Mouse (Mus musculus): ENCODE data around the gene Vmn1r93. TPM values are rescaled to one million over a fixed set of nuclear protein-coding genes. Genes with fewer than 3 reads are reported as not detected.
"Not testable (repeated sequence)": the region's sequence is repeated elsewhere in the genome, so short reads cannot be mapped to it uniquely, and the experiment has no call there.

Vmn1r93 gene
- not detected in 2 replicates for polyA plus RNA-seq (2014; fragmentation: Nextera tagmentation; extraction: Ambion mirVana)

- not testable (repeated sequence) for H3K9ac ChIP-seq (ENCODE audit: low read length); H3K9me3 ChIP-seq (ENCODE audit: control insufficient read depth, low read length); H3K4me1 ChIP-seq (ENCODE audit: control insufficient read depth, insufficient read depth, low read length); H3K27me3 ChIP-seq (ENCODE audit: control insufficient read depth, insufficient read depth, low read length); H3K4me3 ChIP-seq (ENCODE audit: low read depth, low read length); H3K4me2 ChIP-seq (ENCODE audit: low read depth, severe bottlenecking); ATAC-seq (ENCODE audit: insufficient number of reproducible peaks, low FRiP score, low TSS enrichment, low read depth); H3K36me3 ChIP-seq (ENCODE audit: control insufficient read depth, insufficient read depth, low read length); H3K27ac ChIP-seq (replicated peaks; ENCODE audit: low read depth, low read length); DNase-seq (ENCODE audit: low spot score)
- no CpG with 5 or more reads among the region's 5 CpGs for WGBS
Observed at GRCm38 (mm10) chr7:20138988-20139387, at the start of gene Vmn1r93. Gene Vmn1r93 (minus strand): TSS chr7:20139088.

- H3K27me3 ChIP-seq (ENCODE audit: control insufficient read depth, insufficient read depth, low read length); DNase-seq (ENCODE audit: low spot score): not testable (repeated sequence)
- no CpG with 5 or more reads among the region's 3 CpGs for WGBS
Observed at GRCm38 (mm10) chr7:20168277-20168676, 29.4 kb upstream of the Vmn1r93 start, which contains the start of gene Vmn1r94. Gene Vmn1r94 (minus strand): TSS chr7:20168377.

GRCm38 (mm10) chr7:20122479-20122878 lies 16.4 kb downstream of the Vmn1r93 start, which contains the start of gene Gm16442:
Gene Gm16442 (minus strand): TSS chr7:20122579.
- H3K27ac ChIP-seq (replicated peaks; ENCODE audit: low read depth, low read length); H3K4me1 ChIP-seq (ENCODE audit: control insufficient read depth, insufficient read depth, low read length); DNase-seq (ENCODE audit: low spot score); H3K9ac ChIP-seq (ENCODE audit: low read length); H3K9me3 ChIP-seq (ENCODE audit: control insufficient read depth, low read length); H3K4me3 ChIP-seq (ENCODE audit: low read depth, low read length); H3K27me3 ChIP-seq (ENCODE audit: control insufficient read depth, insufficient read depth, low read length); H3K36me3 ChIP-seq (ENCODE audit: control insufficient read depth, insufficient read depth, low read length); ATAC-seq (ENCODE audit: insufficient number of reproducible peaks, low FRiP score, low TSS enrichment, low read depth); H3K4me2 ChIP-seq (ENCODE audit: low read depth, severe bottlenecking): not testable (repeated sequence)
- WGBS, result no CpG with 5 or more reads among the region's 2 CpGs

More at GRCm38 (mm10) chr7:20168277-20168676, 29.4 kb upstream of the Vmn1r93 start, which contains the start of gene Vmn1r94:
- H3K36me3 ChIP-seq (ENCODE audit: control insufficient read depth, insufficient read depth, low read length); H3K4me2 ChIP-seq (ENCODE audit: low read depth, severe bottlenecking); H3K4me1 ChIP-seq (ENCODE audit: control insufficient read depth, insufficient read depth, low read length); H3K9ac ChIP-seq (ENCODE audit: low read length); H3K9me3 ChIP-seq (ENCODE audit: control insufficient read depth, low read length); H3K27ac ChIP-seq (replicated peaks; ENCODE audit: low read depth, low read length); ATAC-seq (ENCODE audit: insufficient number of reproducible peaks, low FRiP score, low TSS enrichment, low read depth); H3K4me3 ChIP-seq (ENCODE audit: low read depth, low read length): not testable (repeated sequence)

GRCm38 (mm10) chr7:20099380-20099779 lies 39.5 kb downstream of the Vmn1r93 start, which contains the start of gene Vmn1r91:
Gene Vmn1r91 (plus strand): TSS chr7:20099680.
- DNase-seq (ENCODE audit: low spot score); H3K36me3 ChIP-seq (ENCODE audit: control insufficient read depth, insufficient read depth, low read length): not testable (repeated sequence)
- 86% methylated on average over 5 of the region's 5 CpGs for WGBS

More at GRCm38 (mm10) chr7:20099380-20099779, 39.5 kb downstream of the Vmn1r93 start, which contains the start of gene Vmn1r91:
- not testable (repeated sequence) for H3K9ac ChIP-seq (ENCODE audit: low read length); ATAC-seq (ENCODE audit: insufficient number of reproducible peaks, low FRiP score, low TSS enrichment, low read depth); H3K27ac ChIP-seq (replicated peaks; ENCODE audit: low read depth, low read length); H3K4me1 ChIP-seq (ENCODE audit: control insufficient read depth, insufficient read depth, low read length); H3K9me3 ChIP-seq (ENCODE audit: control insufficient read depth, low read length); H3K27me3 ChIP-seq (ENCODE audit: control insufficient read depth, insufficient read depth, low read length); H3K4me3 ChIP-seq (ENCODE audit: low read depth, low read length); H3K4me2 ChIP-seq (ENCODE audit: low read depth, severe bottlenecking)

Other genes starting within 250 kb of the Vmn1r93 start
- 3.9 and 4.7 TPM in 2 replicates for gene Pvr, start 217.9 kb downstream of the Vmn1r93 start, polyA plus RNA-seq (2014; fragmentation: Nextera tagmentation; extraction: Ambion mirVana)
- gene Igsf23, start 188.3 kb downstream of the Vmn1r93 start, polyA plus RNA-seq (2014; fragmentation: Nextera tagmentation; extraction: Ambion mirVana), result 0.14 and 0.48 TPM in 2 replicates
- not detected in 2 replicates for gene Ceacam20, start 173.7 kb downstream of the Vmn1r93 start, polyA plus RNA-seq (2014; fragmentation: Nextera tagmentation; extraction: Ambion mirVana)
- 0.08 TPM in 1 of 2 replicates, not detected in the other for gene Nlrp9b, start 147.6 kb downstream of the Vmn1r93 start, polyA plus RNA-seq (2014; fragmentation: Nextera tagmentation; extraction: Ambion mirVana)
- gene Vmn1r91, start 39.4 kb downstream of the Vmn1r93 start, polyA plus RNA-seq (2014; fragmentation: Nextera tagmentation; extraction: Ambion mirVana), result not detected in 2 replicates
- gene Gm16442, start 16.5 kb downstream of the Vmn1r93 start, polyA plus RNA-seq (2014; fragmentation: Nextera tagmentation; extraction: Ambion mirVana), result not detected in 2 replicates
- gene Vmn1r94, start 29.3 kb upstream of the Vmn1r93 start, polyA plus RNA-seq (2014; fragmentation: Nextera tagmentation; extraction: Ambion mirVana), result not detected in 2 replicates
- gene Vmn1r95, start 54.6 kb upstream of the Vmn1r93 start, polyA plus RNA-seq (2014; fragmentation: Nextera tagmentation; extraction: Ambion mirVana), result not detected in 2 replicates
- gene Gm6164, start 66.5 kb upstream of the Vmn1r93 start, polyA plus RNA-seq (2014; fragmentation: Nextera tagmentation; extraction: Ambion mirVana), result not detected in 2 replicates
- gene Gm4498, start 94.7 kb upstream of the Vmn1r93 start, polyA plus RNA-seq (2014; fragmentation: Nextera tagmentation; extraction: Ambion mirVana), result not detected in 2 replicates
- gene Gm5890, start 123.7 kb upstream of the Vmn1r93 start, polyA plus RNA-seq (2014; fragmentation: Nextera tagmentation; extraction: Ambion mirVana), result not detected in 2 replicates
- not detected in 2 replicates for gene Gm4133, start 195.0 kb upstream of the Vmn1r93 start, polyA plus RNA-seq (2014; fragmentation: Nextera tagmentation; extraction: Ambion mirVana)
- gene Gm5728, start 236.3 kb upstream of the Vmn1r93 start, polyA plus RNA-seq (2014; fragmentation: Nextera tagmentation; extraction: Ambion mirVana), result not detected in 2 replicates